Mouse (Mus musculus): ENCODE measurements around the gene Ksr1. TPM values are rescaled to one million over a fixed set of nuclear protein-coding genes. Genes with fewer than 3 reads are reported as not detected.

The Ksr1 gene
- polyA plus RNA-seq, 2 experiments: 1.7 to 4.0 TPM

DNA sequence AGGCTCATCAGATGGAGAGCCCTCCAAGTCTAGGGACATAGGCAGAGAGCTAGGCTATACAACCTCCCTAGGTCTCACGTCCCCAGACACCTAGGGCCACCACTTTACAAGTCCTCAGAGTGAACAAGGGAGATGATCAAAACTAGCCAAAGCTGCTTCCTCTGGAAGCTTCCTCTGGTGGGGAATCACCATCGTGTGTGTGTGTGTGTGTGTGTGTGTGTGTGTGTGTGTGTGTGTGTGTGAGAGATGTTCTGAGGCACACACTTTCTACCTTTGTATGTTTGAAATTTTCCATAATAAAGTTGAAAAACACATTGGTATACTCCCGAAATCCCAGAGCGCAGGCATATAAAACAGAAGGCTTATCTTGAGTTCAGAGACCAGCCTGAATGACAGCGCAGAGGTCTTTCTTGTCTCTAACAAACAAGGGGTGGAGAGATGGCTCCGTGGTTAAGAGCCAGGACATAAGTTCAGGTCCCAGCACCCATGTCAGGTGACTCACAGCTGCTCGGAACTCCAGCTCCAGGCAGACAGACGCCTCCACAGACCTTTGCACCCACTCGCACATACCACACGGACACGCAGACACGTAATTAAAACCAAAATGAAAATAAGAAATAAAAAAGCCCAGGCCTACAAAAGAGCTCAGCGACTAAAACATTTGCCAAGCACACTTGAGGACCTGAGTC is 11.6 kb downstream of the Ksr1 start:
- Histone ChIP-seq H3K9me3 (ENCODE audit: control insufficient read depth, low read length) (no peaks in the 10 kb centered on the region), H3K27me3 (ENCODE audit: control insufficient read depth, insufficient read depth, low read length) (no peaks in the 10 kb centered on the region), H3K36me3 (replicated peaks; ENCODE audit: control insufficient read depth, insufficient read depth, low read depth) (no peaks in the 10 kb centered on the region), H3K9ac (replicated peaks) (no peak overlapping the region), H3K4me1 (replicated peaks; ENCODE audit: control insufficient read depth in 2 of 2, insufficient read depth in 2 of 2, low read length in 1 of 2) (peaks cover 0 to 21% of the 10 kb centered on the region in 2 experiments; a peak in 2 of 4 replicates), H3K4me2 (ENCODE audit: low read depth) (no peak overlapping the region), H3K27ac (no peak overlapping the region), H3K4me3 (ENCODE audit: insufficient read depth in 1 of 2, low read depth in 2 of 2, low read length in 2 of 2) (no peak overlapping the region)
- 55% methylated on average over 13 of the region's 13 CpGs for WGBS (ENCODE audit: insufficient replicate concordance)
- TF ChIP-seq EP300 (IDR thresholded peaks at IDR 0.05; ENCODE audit: low read depth) (no peak), CTCF (IDR thresholded peaks at IDR 0.05; ENCODE audit: low read depth) (no peak)
- no peak for DNase-seq (ENCODE audit: low read depth in 3 of 3, low spot score in 3 of 3)
- ATAC-seq (ENCODE audit: insufficient read depth): no peak

DNA sequence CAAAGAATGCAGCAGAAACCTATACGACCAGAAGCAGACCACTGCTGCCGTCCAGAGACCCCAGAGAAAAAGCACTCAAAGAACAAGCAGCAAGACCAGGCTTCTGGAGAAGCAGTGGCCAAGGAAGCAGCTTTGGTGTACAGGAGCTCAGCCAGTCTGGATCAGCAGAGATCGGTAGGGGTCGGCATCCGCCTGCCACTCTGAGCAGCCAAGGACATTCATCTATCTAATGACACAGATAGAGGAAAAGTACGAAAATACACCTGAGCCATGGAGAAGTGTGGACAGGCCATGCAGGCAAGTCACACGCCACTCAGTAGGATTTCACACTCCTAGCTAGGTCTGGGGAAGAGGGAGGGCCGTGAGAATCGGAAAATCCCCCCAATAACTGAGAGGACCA is 12.2 kb downstream of the Ksr1 start:
- no peaks in the 10 kb centered on the region for H3K36me3 ChIP-seq (replicated peaks; ENCODE audit: control insufficient read depth, insufficient read depth, low read depth)
- no peaks in the 10 kb centered on the region for H3K9me3 ChIP-seq (ENCODE audit: control insufficient read depth, low read length)
- no peak overlapping the region for H3K4me3 ChIP-seq (ENCODE audit: insufficient read depth in 1 of 2, low read depth in 2 of 2, low read length in 2 of 2)
- H3K9ac ChIP-seq (replicated peaks): no peak overlapping the region
- peaks cover 0 to 22% of the 10 kb centered on the region in 2 experiments; a peak in 2 of 4 replicates for H3K4me1 ChIP-seq (replicated peaks; ENCODE audit: control insufficient read depth in 2 of 2, insufficient read depth in 2 of 2, low read length in 1 of 2)
- DNase-seq (ENCODE audit: low read depth in 3 of 3, low spot score in 3 of 3) (no peak), ATAC-seq (ENCODE audit: insufficient read depth) (no peak)
- no peak overlapping the region for H3K4me2 ChIP-seq (ENCODE audit: low read depth)
- no peaks in the 10 kb centered on the region for H3K27me3 ChIP-seq (ENCODE audit: control insufficient read depth, insufficient read depth, low read length)
- TF ChIP-seq EP300 (IDR thresholded peaks at IDR 0.05; ENCODE audit: low read depth) (no peak), CTCF (IDR thresholded peaks at IDR 0.05; ENCODE audit: low read depth) (no peak)
- WGBS (ENCODE audit: insufficient replicate concordance): 62% methylated on average over 9 of the region's 9 CpGs
- H3K27ac ChIP-seq: no peak overlapping the region

DNA sequence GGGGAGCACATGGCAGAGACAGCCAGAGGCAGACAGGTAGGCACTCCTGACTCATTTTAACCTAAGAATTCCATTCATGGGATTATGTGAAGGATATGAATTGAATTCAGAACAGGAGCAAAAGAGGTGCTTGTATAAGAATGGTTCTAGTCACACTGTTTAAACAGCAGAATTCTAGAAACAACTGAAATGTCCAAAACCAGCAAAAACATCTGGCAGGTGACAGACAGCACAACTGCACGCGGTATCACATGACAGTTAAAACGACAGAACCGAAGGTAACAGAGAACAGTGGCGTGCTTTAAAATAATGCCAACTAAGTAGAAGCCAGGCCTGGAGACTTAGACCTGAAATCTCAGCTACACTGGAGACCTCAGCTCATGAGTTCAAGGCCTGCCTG is 13.2 kb downstream of the Ksr1 start:
- no peak for DNase-seq (ENCODE audit: low read depth in 3 of 3, low spot score in 3 of 3)
- no peak overlapping the region for H3K4me3 ChIP-seq (ENCODE audit: insufficient read depth in 1 of 2, low read depth in 2 of 2, low read length in 2 of 2)
- peaks cover 0 to 24% of the 10 kb centered on the region in 2 experiments; a peak in 2 of 4 replicates for H3K4me1 ChIP-seq (replicated peaks; ENCODE audit: control insufficient read depth in 2 of 2, insufficient read depth in 2 of 2, low read length in 1 of 2)
- no peak for TF ChIP-seq CTCF (IDR thresholded peaks at IDR 0.05; ENCODE audit: low read depth)
- TF ChIP-seq EP300 (IDR thresholded peaks at IDR 0.05; ENCODE audit: low read depth): no peak
- no peaks in the 10 kb centered on the region for H3K27me3 ChIP-seq (ENCODE audit: control insufficient read depth, insufficient read depth, low read length)
- ATAC-seq (ENCODE audit: insufficient read depth): no peak
- no peak overlapping the region for H3K27ac ChIP-seq
- no peaks in the 10 kb centered on the region for H3K36me3 ChIP-seq (replicated peaks; ENCODE audit: control insufficient read depth, insufficient read depth, low read depth)
- WGBS (ENCODE audit: insufficient replicate concordance): 72% methylated on average over 5 of the region's 5 CpGs
- no peak overlapping the region for H3K9ac ChIP-seq (replicated peaks)
- H3K9me3 ChIP-seq (ENCODE audit: control insufficient read depth, low read length): no peaks in the 10 kb centered on the region
- H3K4me2 ChIP-seq (ENCODE audit: low read depth): no peak overlapping the region

DNA sequence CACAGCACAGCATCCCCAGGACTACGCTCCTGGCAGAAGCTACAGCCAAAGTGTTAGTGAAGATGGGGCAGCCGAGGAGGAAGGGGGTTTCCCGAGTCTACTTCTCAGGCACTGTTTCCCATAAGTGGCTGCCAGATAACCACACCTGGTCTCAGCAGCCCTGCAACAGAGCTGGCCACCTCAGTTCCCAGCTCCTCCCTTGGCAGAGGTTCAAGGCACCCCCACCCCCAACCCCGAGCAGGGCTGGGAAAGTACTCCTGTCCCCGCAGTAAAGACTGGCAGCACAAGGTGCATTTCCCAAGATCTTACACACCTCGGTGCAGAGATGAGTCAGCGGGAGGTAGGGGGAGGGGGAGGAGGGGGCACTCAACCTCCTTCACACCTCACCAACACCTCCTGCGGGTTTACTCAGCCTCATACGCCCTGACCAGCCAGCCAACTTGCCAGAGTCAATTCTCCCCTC is 14.2 kb downstream of the Ksr1 start:
- DNase-seq (ENCODE audit: low read depth in 3 of 3, low spot score in 3 of 3): no peak
- Histone ChIP-seq H3K9me3 (ENCODE audit: control insufficient read depth, low read length) (no peaks in the 10 kb centered on the region), H3K9ac (replicated peaks) (no peak overlapping the region), H3K27ac (no peak overlapping the region), H3K4me1 (replicated peaks; ENCODE audit: control insufficient read depth in 2 of 2, insufficient read depth in 2 of 2, low read length in 1 of 2) (peaks cover 0 to 24% of the 10 kb centered on the region in 2 experiments; a peak in 2 of 4 replicates), H3K4me3 (ENCODE audit: insufficient read depth in 1 of 2, low read depth in 2 of 2, low read length in 2 of 2) (no peak overlapping the region), H3K4me2 (ENCODE audit: low read depth) (no peak overlapping the region), H3K27me3 (ENCODE audit: control insufficient read depth, insufficient read depth, low read length) (no peaks in the 10 kb centered on the region), H3K36me3 (replicated peaks; ENCODE audit: control insufficient read depth, insufficient read depth, low read depth) (no peaks in the 10 kb centered on the region)
- no peak for ATAC-seq (ENCODE audit: insufficient read depth)
- WGBS (ENCODE audit: insufficient replicate concordance): 52% methylated on average over 9 of the region's 9 CpGs
- TF ChIP-seq EP300 (IDR thresholded peaks at IDR 0.05; ENCODE audit: low read depth) (no peak), CTCF (IDR thresholded peaks at IDR 0.05; ENCODE audit: low read depth) (no peak)

DNA sequence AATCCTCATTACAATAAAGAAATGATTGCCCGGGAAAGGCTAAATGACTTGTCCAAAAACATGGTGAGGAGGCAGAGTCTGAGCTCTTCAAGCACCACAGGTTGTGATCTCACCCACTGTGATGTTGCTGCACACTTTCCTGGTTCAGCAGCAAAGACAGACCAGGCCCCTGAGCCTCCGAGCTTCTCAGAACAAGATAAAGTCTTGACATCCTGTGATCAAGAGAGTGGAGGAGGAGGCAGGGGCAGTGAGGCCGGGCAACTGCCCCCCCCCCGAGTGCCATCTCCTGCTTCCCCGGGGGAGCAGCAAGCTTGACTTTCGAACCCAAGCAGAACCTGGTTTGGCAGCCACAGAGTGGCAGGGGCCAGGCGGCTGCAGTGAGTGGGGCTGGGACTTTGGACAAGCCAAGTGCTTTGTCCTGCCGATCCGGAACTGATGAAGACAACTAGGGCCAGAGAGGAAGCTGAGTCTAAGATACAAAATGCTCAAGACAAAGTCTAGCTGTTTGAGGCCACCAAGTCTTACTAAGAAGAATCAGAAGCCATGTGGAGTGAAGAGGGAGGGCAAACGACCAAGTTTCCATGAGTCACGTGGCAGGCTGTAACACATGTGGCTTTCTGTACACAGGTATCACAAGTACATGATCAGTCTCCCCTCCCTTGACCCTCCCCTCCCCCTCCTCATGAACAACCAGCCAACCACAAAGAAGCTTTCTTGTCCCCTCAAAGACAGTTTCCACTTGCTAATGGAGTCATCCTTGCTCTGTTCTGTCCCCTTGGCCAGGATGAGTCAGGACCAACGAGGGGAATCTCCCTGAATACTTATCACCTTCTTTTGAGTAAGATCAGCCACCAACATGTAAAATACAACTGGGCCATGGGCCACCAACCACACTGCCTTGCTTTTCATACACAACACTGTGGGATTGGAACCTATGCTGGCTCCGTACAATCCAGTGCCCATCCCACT is 16.5 kb downstream of the Ksr1 start:
- peaks cover 0 to 18% of the 10 kb centered on the region in 2 experiments; a peak in 2 of 4 replicates for H3K4me1 ChIP-seq (replicated peaks; ENCODE audit: control insufficient read depth in 2 of 2, insufficient read depth in 2 of 2, low read length in 1 of 2)
- no peak overlapping the region for H3K4me3 ChIP-seq (ENCODE audit: insufficient read depth in 1 of 2, low read depth in 2 of 2, low read length in 2 of 2)
- TF ChIP-seq EP300 (IDR thresholded peaks at IDR 0.05; ENCODE audit: low read depth): no peak
- no peak for TF ChIP-seq CTCF (IDR thresholded peaks at IDR 0.05; ENCODE audit: low read depth)
- no peak overlapping the region for H3K4me2 ChIP-seq (ENCODE audit: low read depth)
- ATAC-seq (ENCODE audit: insufficient read depth) (no peak), DNase-seq (ENCODE audit: low read depth in 3 of 3, low spot score in 3 of 3) (no peak)
- no peaks in the 10 kb centered on the region for H3K27me3 ChIP-seq (ENCODE audit: control insufficient read depth, insufficient read depth, low read length)
- H3K9ac ChIP-seq (replicated peaks): no peak overlapping the region
- no peaks in the 10 kb centered on the region for H3K9me3 ChIP-seq (ENCODE audit: control insufficient read depth, low read length)
- H3K36me3 ChIP-seq (replicated peaks; ENCODE audit: control insufficient read depth, insufficient read depth, low read depth): no peaks in the 10 kb centered on the region
- no peak overlapping the region for H3K27ac ChIP-seq
- 33% methylated on average over 13 of the region's 13 CpGs for WGBS (ENCODE audit: insufficient replicate concordance)

Data from liver, embryonic 14.5 days (tissue).